28 mouse cellular contexts compared by ENCODE assay signal in genomic region chr3:141197308-141197861, GRCm38 (mm10). TPM values are rescaled to one million over a fixed set of nuclear protein-coding genes. Genes with fewer than 3 reads are reported as not detected.
DNase-seq lines count a peak whose midpoint lies in the region; ATAC-seq and TF ChIP-seq lines count a peak whose summit lies in the region.
"Had no signal": no experiment of that assay in that cellular context is flagged by ENCODE, and none has a peak within 500 bp of the region (broad histone marks: within the 10 kb centered on the region; RNA-seq: fewer than 3 reads in every experiment).

No protein-coding gene starts in this region.

- H3K4me1 ChIP-seq in hindbrain, embryonic 16.5 days (ENCODE audit: control insufficient read depth, insufficient read depth, low read depth, low read length), result no peaks in the 10 kb centered on the region
- H3K4me1 ChIP-seq in hindbrain, embryonic 11.5 days (replicated peaks; ENCODE audit: control insufficient read depth, insufficient read depth, low read length), result no peaks in the 10 kb centered on the region
- H3K4me1 ChIP-seq in midbrain, postnatal 0 days (ENCODE audit: insufficient read depth, low read length), result no peaks in the 10 kb centered on the region
- no peaks in the 10 kb centered on the region for H3K4me1 ChIP-seq in midbrain, embryonic 16.5 days (ENCODE audit: control insufficient read depth, insufficient read depth, low read length)
- peaks cover 12% of the 10 kb centered on the region for H3K4me1 ChIP-seq in forebrain, embryonic 13.5 days
- H3K4me1 ChIP-seq: heart, embryonic 15.5 days; limb, embryonic 12.5 days; stomach, embryonic 15.5 days had no signal

- no peak overlapping the region for H3K27ac ChIP-seq in hindbrain, embryonic 16.5 days (ENCODE audit: low read depth, low read length)
- no peak overlapping the region for H3K27ac ChIP-seq in hindbrain, embryonic 11.5 days (ENCODE audit: low read depth, low read length)
- H3K27ac ChIP-seq in midbrain, postnatal 0 days (ENCODE audit: low read depth, low read length), result no peak overlapping the region
- H3K27ac ChIP-seq in midbrain, embryonic 16.5 days (ENCODE audit: low read length), result no peak overlapping the region
- H3K27ac ChIP-seq in forebrain, embryonic 13.5 days, result no peak overlapping the region
- H3K27ac ChIP-seq: heart, embryonic 15.5 days; limb, embryonic 12.5 days; macrophage; stomach, embryonic 15.5 days had no signal

- no peak overlapping the region for H3K4me2 ChIP-seq in hindbrain, embryonic 16.5 days (ENCODE audit: low read length)
- no peak overlapping the region for H3K4me2 ChIP-seq in hindbrain, embryonic 11.5 days (replicated peaks; ENCODE audit: low read depth, low read length)
- no peak overlapping the region for H3K4me2 ChIP-seq in midbrain, postnatal 0 days (ENCODE audit: low read depth, low read length, poor library complexity, severe bottlenecking)
- no peak overlapping the region for H3K4me2 ChIP-seq in midbrain, embryonic 16.5 days (ENCODE audit: low read length)
- H3K4me2 ChIP-seq in forebrain, embryonic 13.5 days, result peak overlapping the region; percentile 7; the same call in 1 of the 2 replicates
- H3K4me2 ChIP-seq: heart, embryonic 15.5 days; limb, embryonic 12.5 days; liver, embryonic 11.5 days; stomach, embryonic 15.5 days had no signal

- intact Hi-C loops in heart, postnatal 10 days (cut with DNase I), result no loop called here

- no peaks in the 10 kb centered on the region for H3K27me3 ChIP-seq in hindbrain, embryonic 16.5 days (replicated peaks; ENCODE audit: control insufficient read depth, insufficient read depth, low read length)
- no peaks in the 10 kb centered on the region for H3K27me3 ChIP-seq in hindbrain, embryonic 11.5 days (ENCODE audit: control insufficient read depth, insufficient read depth, low read length)
- H3K27me3 ChIP-seq in midbrain, postnatal 0 days (ENCODE audit: insufficient read depth, low read length), result no peaks in the 10 kb centered on the region
- H3K27me3 ChIP-seq in midbrain, embryonic 16.5 days (ENCODE audit: control insufficient read depth, insufficient read depth, low read depth, low read length), result no peaks in the 10 kb centered on the region
- no peaks in the 10 kb centered on the region; the same call in 1 of the 2 replicates for H3K27me3 ChIP-seq in forebrain, embryonic 13.5 days
- H3K27me3 ChIP-seq: heart, embryonic 15.5 days; limb, embryonic 12.5 days; stomach, embryonic 15.5 days had no signal

- H3K36me3 ChIP-seq in hindbrain, embryonic 16.5 days (ENCODE audit: control insufficient read depth, insufficient read depth, low read length), result no peaks in the 10 kb centered on the region
- H3K36me3 ChIP-seq in hindbrain, embryonic 11.5 days (ENCODE audit: control insufficient read depth, insufficient read depth, low read length), result no peaks in the 10 kb centered on the region
- H3K36me3 ChIP-seq in midbrain, postnatal 0 days (ENCODE audit: insufficient read depth, low read length), result no peaks in the 10 kb centered on the region
- no peaks in the 10 kb centered on the region for H3K36me3 ChIP-seq in midbrain, embryonic 16.5 days (ENCODE audit: control insufficient read depth, insufficient read depth, low read length)
- H3K36me3 ChIP-seq in forebrain, embryonic 13.5 days (ENCODE audit: poor library complexity, severe bottlenecking), result no peaks in the 10 kb centered on the region
- H3K36me3 ChIP-seq: heart, embryonic 15.5 days; limb, embryonic 12.5 days; stomach, embryonic 15.5 days had no signal

- ATAC-seq in hindbrain, embryonic 16.5 days, result peak; percentile 67; the same call in 1 of the 2 replicates
- ATAC-seq in hindbrain, embryonic 11.5 days (ENCODE audit: low FRiP score), result no peak
- no peak for ATAC-seq in midbrain, postnatal 0 days (ENCODE audit: low FRiP score)
- ATAC-seq in midbrain, embryonic 16.5 days, result no peak
- ATAC-seq in forebrain, embryonic 13.5 days, result peak; percentile 94
- ATAC-seq: liver, postnatal 0 days; lung, postnatal 0 days had no signal

- H3K9ac ChIP-seq in hindbrain, embryonic 16.5 days (ENCODE audit: low read depth, low read length), result no peak overlapping the region
- H3K9ac ChIP-seq in hindbrain, embryonic 11.5 days (ENCODE audit: low read depth, low read length), result no peak overlapping the region
- no peak overlapping the region for H3K9ac ChIP-seq in midbrain, postnatal 0 days (replicated peaks; ENCODE audit: low read length, poor library complexity, severe bottlenecking)
- no peak overlapping the region for H3K9ac ChIP-seq in midbrain, embryonic 16.5 days (ENCODE audit: low read depth, low read length)
- no peak overlapping the region for H3K9ac ChIP-seq in forebrain, embryonic 13.5 days
- H3K9ac ChIP-seq: heart, embryonic 15.5 days; limb, embryonic 12.5 days; liver, postnatal 0 days; stomach, embryonic 15.5 days had no signal

- no peak for TF ChIP-seq CTCF in midbrain, postnatal 0 days (IDR thresholded peaks at IDR 0.05)

- no peak overlapping the region for H3K4me3 ChIP-seq in hindbrain, embryonic 16.5 days (ENCODE audit: low read length)
- H3K4me3 ChIP-seq in hindbrain, embryonic 11.5 days (ENCODE audit: low read depth, low read length), result no peak overlapping the region
- H3K4me3 ChIP-seq in midbrain, postnatal 0 days (ENCODE audit: low read depth, low read length), result no peak overlapping the region
- no peak overlapping the region for H3K4me3 ChIP-seq in midbrain, embryonic 16.5 days (ENCODE audit: low read depth, low read length)
- H3K4me3 ChIP-seq in forebrain, embryonic 13.5 days, result no peak overlapping the region
- H3K4me3 ChIP-seq: heart, embryonic 15.5 days; limb, embryonic 12.5 days; stomach, embryonic 15.5 days had no signal

- 46% methylated on average over 4 of the region's 4 CpGs for WGBS in hindbrain, embryonic 16.5 days
- 72% methylated on average over 4 of the region's 4 CpGs for WGBS in hindbrain, embryonic 11.5 days
- 66% methylated on average over 4 of the region's 4 CpGs for WGBS in midbrain, postnatal 0 days
- WGBS in midbrain, embryonic 16.5 days, result 60% methylated on average over 4 of the region's 4 CpGs
- 11% methylated on average over 4 of the region's 4 CpGs for WGBS in forebrain, embryonic 13.5 days

- no peak for DNase-seq in hindbrain, embryonic 11.5 days (ENCODE audit: low spot score)
- DNase-seq in midbrain, postnatal 0 days (ENCODE audit: low spot score), result peak; percentile 55
- DNase-seq in retina, postnatal 1 day, result peak; percentile 90
- no peak for DNase-seq in heart, postnatal 10 days
- DNase-seq: adrenal gland, postnatal 25 days; cerebellum, adult 11 months; cerebellum, adult 9-11 months; gastrocnemius, postnatal 36 days; kidney, adult 2 months; kidney, postnatal 10 days; liver, postnatal 0 days; right cerebral cortex, adult 18-20 months; thymus, postnatal 25 days had no signal

- H3K9me3 ChIP-seq in hindbrain, embryonic 16.5 days (ENCODE audit: control insufficient read depth, low read length), result no peaks in the 10 kb centered on the region
- no peaks in the 10 kb centered on the region for H3K9me3 ChIP-seq in hindbrain, embryonic 11.5 days (ENCODE audit: control insufficient read depth, low read length)
- H3K9me3 ChIP-seq in midbrain, postnatal 0 days (ENCODE audit: low read length), result no peaks in the 10 kb centered on the region
- H3K9me3 ChIP-seq in midbrain, embryonic 16.5 days (replicated peaks; ENCODE audit: control insufficient read depth, low read length, poor library complexity, severe bottlenecking), result no peaks in the 10 kb centered on the region
- H3K9me3 ChIP-seq in forebrain, embryonic 13.5 days (replicated peaks), result no peaks in the 10 kb centered on the region
- H3K9me3 ChIP-seq: heart, embryonic 15.5 days; limb, embryonic 12.5 days; stomach, embryonic 15.5 days had no signal

RNA-seq across cellular contexts. Expression of gene Pdha2, which starts 14.8 kb away (rescaled TPM):
- not detected in 2 replicates for polyA plus RNA-seq in hindbrain, embryonic 16.5 days (2015; fragmentation: Nextera tagmentation; extraction: Ambion mirVana)
- not detected in 2 replicates for polyA plus RNA-seq in hindbrain, embryonic 11.5 days (2014; fragmentation: Nextera tagmentation; extraction: Ambion mirVana)
- total RNA-seq in midbrain, postnatal 0 days (2014; rRNA removed), result not detected in 2 replicates
- polyA plus RNA-seq in midbrain, postnatal 0 days (2015; fragmentation: Nextera tagmentation; extraction: Ambion mirVana), result not detected in 2 replicates
- not detected in 2 replicates for polyA plus RNA-seq in midbrain, embryonic 16.5 days (2015; fragmentation: Nextera tagmentation; extraction: Ambion mirVana)
- not detected in 2 replicates for polyA plus RNA-seq in forebrain, embryonic 13.5 days (2015; fragmentation: Nextera tagmentation; extraction: Ambion mirVana)
- not detected for total RNA-seq in heart, postnatal 10 days (2021)
- total RNA-seq: adrenal gland, postnatal 25 days; common myeloid progenitor, adult 5-6 weeks; gastrocnemius, adult 18-20 months; gastrocnemius, postnatal 36 days; heart, adult 8-10 months; hematopoietic stem cell, adult 5-6 weeks; layer of hippocampus, postnatal 14 days had no signal
- polyA plus RNA-seq: heart, embryonic 15.5 days; intestine, embryonic 14.5 days; kidney, adult 2 months; limb, embryonic 12.5 days; liver, embryonic 11.5 days; liver, postnatal 0 days; lung, postnatal 0 days; macrophage; stomach, embryonic 15.5 days had no signal

Comparison
In these comparisons a context has a peak if more than half of its experiments do, and no peak if none do; other contexts are left out.
1. ATAC-seq: peak in hindbrain, embryonic 16.5 days (single experiment) and forebrain, embryonic 13.5 days (single experiment); none in hindbrain, embryonic 11.5 days (single experiment), midbrain, postnatal 0 days (single experiment) and midbrain, embryonic 16.5 days (single experiment).
2. DNase-seq: peak in midbrain, postnatal 0 days (single experiment) and retina, postnatal 1 day (single experiment); none in hindbrain, embryonic 11.5 days (single experiment) and heart, postnatal 10 days (0 of 2).